Mouse (Mus musculus): ENCODE data around the gene Gpr132.

Gene Gpr132

GRCm38 (mm10) chr12:112868178-112869087, at the start of gene Gpr132:
Gene Gpr132, minus strand, starts transcription at chr12:112868228.
- no peak for DNase-seq (ENCODE audit: low read depth, low spot score)

GRCm38 (mm10) chr12:112917486-112917885, 49.5 kb upstream of the Gpr132 start:
- no peak for DNase-seq (ENCODE audit: low read depth, low spot score)

DNA sequence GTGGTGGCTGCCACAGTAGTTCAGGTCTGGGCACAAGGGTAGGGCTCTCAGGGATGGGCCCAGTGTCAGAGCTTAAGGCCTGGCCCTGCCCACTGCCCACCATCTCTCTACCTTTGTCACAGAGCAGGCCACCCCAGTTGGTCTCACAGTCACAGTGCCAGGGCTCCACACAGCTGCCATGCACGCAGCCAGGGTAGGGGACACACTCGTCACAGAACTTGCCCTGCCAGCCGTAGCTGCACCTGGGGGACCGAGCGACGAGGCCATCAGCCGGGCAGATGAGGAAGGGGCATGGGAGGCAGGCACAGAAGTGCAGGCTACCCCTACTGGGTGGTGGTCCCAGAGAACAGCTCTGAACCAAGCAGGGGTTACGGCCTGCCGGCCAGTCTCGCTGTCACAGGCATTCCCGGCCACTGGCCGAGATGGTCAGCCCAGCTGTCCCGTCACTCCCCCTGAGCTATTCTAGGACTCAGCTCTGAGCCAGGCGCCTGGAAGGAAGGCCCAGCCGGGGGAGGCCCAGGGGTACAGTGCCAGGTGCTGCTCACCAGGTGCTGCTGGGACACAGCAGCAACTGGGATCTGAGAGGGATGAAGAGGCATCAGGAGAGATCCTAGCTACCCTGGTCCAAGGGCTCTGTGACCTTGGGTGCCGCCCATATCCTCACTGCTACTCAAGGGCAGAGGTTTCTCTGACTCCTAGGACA, 48.8 kb upstream of the Gpr132 start:
- DNase-seq (ENCODE audit: low read depth, low spot score), result no peak

- no peak for DNase-seq (ENCODE audit: low read depth, low spot score)
Measured at GRCm38 (mm10) chr12:112915587-112915986, 47.6 kb upstream of the Gpr132 start.

DNA sequence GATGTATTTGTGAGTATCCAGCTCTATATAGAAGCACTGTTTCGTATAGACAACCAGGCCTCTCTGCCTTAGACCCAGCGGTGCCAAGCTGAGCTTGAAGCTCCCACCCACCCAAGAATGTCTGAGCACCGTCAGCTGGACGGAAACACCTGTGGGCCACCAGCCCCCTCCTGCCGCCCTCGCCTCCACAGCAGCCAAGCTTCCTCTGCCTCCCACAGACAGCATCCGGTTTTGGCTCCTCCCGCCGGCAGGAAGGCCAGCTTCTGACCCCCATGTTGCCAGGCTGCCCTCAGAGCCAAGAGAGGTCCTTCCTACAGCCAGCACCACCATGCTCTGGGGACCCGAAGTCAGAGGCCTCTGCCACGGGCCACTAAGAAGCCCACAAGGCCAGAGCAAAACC, 46.5 kb upstream of the Gpr132 start:
- no peak for DNase-seq (ENCODE audit: low read depth, low spot score)

DNA sequence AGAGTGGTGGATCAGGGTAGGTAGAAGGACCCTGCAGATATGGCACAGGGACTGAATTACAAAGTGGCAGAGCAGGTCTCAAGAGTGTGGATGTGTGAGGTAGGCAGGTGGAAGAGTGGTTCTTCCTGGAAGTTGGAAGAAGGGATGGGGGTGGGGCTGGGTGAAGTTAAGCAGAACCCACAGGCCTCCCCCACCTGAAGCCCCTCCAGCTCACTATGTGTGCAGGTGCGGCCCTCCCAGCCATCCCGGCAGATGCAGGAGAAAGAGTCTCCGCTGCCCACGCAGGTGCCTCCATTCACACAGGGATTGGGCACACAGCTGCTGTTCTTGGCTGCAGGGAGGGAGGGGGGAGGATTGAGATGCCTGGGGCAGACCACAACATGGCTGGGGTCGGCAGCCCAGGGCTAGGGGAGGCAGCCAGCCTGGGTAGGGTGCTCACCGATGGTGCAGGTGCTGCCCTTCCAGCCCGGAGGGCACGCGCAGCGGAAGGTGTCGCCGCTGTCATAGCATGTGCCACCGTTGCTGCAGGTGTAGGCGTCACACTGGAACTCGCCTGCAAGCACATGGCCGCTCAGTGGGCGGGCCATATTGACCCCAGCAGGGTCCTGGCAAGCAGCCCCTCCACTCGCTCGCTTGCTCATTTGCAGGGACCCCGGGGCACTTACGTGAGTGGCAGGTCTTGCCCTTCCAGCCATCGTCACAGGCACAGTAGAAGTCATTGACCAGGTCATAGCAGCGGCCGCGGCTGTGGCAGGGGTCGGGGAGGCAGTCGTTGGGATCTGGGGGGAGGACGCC, 45.1 kb upstream of the Gpr132 start:
- no peak for DNase-seq (ENCODE audit: low read depth, low spot score)

DNA sequence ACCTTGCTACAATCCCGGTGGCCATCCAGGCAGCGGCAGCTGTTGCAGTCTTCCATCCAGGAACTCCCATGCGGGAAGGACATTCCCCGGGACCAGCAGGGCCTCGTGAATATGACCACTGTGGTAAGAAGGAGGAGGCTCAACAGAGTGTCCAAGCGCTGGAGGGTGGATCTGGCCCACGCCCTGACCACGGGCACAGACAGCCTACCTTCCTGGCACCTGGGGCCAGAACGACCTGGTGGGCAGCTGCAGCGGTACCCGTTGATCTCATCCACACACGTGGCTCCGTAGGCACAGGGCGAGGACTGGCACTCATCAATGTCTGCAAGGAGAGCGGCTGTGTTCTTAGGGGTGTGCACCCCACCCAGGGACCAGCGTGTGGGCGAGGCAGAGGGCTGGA, 43.7 kb upstream of the Gpr132 start:
- no peak for DNase-seq (ENCODE audit: low read depth, low spot score)

DNA sequence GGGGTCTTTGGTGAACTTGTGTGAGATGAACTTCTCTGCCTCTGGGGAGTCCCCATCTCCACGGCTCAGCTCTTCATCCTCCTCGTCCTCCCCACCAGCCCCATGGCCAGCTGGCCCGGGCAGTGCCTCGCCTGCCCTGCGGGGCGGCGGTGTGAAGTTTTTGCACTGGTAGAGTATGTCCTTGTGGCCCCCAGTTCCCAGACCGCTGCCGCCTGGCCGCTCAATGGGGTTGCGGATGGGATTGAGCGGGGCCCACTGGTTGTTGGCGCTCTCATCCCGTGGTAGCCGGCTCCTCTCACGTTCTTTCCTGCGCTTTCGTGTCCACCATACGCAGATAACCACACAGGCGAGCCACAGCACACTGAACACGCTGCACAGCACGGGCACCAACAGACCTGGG, 41.0 kb upstream of the Gpr132 start:
- no peak for DNase-seq (ENCODE audit: low read depth, low spot score)

DNA sequence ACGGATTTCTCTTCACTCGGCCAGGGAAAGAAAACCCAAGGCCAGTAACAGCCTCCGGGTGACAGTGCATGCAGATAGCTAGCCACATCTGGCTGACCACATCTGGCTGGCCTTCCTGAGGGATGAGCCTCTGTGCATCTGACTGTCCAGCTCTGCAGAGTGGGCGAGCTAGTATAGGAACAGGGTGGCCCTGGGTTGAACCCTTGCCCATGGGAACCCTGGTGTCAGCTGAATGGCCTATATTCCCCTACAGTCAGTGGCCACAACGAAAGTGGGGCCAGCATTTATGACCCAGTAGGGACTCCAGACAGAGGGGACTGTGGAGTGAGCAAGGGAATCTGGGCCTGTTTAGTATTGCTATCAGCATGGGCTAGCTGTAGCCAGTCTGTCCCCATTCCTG, 37.0 kb upstream of the Gpr132 start:
- DNase-seq (ENCODE audit: low read depth, low spot score), result no peak

- DNase-seq (ENCODE audit: low read depth, low spot score), result no peak
Measured at GRCm38 (mm10) chr12:112903941-112904340, 35.9 kb upstream of the Gpr132 start.

GRCm38 (mm10) chr12:112900641-112901040, 32.6 kb upstream of the Gpr132 start:
- DNase-seq (ENCODE audit: low read depth, low spot score), result no peak

DNA sequence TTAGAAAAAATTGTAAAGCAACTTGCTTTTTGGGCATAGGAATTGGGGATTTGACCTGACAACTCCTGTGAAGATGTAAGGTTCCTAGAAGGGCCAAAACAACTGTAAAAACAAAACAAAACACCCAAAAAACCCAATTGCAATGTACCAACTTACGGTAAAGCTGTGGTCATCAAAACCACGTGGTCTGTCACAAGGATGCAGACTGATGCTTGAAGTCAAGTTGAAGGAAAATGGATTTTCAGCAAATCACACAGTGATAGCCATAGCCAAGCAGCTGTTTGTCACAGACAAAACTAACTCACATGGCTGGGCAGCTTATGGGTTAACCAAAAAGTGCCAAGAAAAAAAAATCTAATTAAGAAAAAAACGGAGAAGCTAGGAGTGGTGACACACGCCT, 30.9 kb upstream of the Gpr132 start:
- no peak for DNase-seq (ENCODE audit: low read depth, low spot score)

DNA sequence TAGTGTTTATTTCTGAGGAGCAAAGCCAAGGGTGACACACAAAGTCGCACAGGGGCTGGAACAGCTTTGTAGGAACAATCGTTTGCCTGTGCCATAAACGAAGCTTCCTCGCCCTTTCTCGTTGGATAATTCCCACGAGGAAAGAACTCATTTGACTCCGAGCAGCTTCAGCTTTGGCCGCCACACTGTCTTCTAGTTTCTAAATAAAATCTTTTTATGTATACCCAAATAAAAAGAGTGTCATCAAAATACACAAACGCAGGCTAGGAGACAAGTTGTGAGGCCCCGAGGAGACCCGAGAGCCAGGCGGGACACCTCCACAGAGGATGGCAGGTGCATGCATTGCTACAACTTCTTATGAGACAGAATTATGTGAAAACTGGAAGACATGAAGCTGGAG, 30.3 kb upstream of the Gpr132 start:
- DNase-seq (ENCODE audit: low read depth, low spot score), result no peak

DNA sequence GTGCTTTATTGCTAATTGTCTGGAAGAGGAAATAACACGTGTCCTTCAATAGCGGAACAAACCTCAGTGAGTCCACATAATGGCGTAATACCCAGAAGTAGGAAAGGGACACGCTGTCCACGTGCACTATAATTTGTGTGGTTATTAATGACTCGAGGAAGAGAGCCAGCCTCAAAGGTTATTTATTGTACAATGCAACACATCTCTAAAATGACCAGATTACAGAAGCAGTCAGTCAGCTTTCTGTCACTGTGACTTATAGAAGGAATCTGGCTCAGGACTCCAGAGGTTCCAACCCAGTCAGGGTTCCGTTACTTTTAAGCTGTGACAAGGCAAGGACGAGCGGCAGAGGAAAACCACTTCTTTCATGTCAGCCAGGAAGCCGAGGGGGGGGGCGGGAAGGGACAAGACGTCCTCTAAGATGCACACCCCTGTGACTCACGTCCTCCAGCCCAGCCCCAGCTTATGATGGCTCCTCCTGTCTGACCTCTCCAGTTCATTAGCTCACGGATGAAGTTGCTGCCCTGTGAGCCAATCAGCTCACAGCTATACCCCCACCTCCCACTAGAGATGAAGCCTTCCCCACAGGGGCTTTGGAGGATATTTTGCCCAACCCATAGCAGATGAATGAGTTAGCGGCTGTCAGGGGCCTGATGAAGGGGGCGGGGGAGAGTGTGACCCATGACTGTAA, 29.6 kb upstream of the Gpr132 start:
- DNase-seq (ENCODE audit: low read depth, low spot score), result peak; percentile 35

DNA sequence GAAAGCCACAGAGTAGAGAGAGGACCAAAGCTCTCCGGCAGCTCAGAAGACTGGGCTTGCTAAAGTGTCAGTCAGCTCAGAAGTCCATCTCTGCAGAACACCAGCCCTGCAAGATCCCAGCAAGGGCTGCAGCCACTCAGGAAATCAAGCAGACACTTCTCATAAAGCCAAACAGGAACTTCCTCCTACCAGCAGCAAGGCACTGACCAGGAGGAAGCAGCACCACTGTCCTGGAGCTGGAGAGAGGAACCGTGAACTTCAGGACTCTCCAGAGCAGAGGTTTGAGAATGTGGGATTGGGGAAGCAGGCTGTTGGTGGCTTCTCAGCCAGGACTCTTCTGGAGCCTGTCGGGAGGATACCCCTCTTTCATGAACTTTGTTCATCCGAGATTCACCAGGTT, 26.9 kb upstream of the Gpr132 start:
- DNase-seq (ENCODE audit: low read depth, low spot score), result no peak

GRCm38 (mm10) chr12:112894303-112894884, 26.4 kb upstream of the Gpr132 start:
- no peak for DNase-seq (ENCODE audit: low read depth, low spot score)

GRCm38 (mm10) chr12:112885465-112885864, 17.4 kb upstream of the Gpr132 start:
- DNase-seq (ENCODE audit: low read depth, low spot score), result no peak

GRCm38 (mm10) chr12:112881301-112881815, 13.3 kb upstream of the Gpr132 start:
- no peak for DNase-seq (ENCODE audit: low read depth, low spot score)

- DNase-seq (ENCODE audit: low read depth, low spot score), result no peak
Measured at GRCm38 (mm10) chr12:112880661-112881060, 12.6 kb upstream of the Gpr132 start.

DNA sequence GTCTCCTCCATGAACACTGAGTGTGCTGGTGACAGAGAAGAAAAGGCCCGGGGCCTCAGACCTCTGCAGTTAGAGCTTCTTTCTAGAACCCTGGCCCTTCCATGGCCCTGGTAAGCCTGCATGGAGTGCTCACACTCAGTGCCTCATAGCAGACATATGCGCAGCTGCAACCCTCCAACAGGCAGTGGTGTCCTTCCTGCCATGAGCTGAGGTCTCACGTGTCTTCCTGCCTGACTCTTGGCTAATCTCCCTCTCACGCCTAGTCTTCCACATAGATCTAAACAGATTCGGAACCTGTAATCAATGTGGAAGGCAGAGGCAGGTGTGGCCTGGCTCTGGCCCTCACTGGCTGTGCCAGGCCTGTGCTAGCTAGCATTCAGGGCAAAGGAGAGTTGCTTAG, 11.7 kb upstream of the Gpr132 start:
- DNase-seq (ENCODE audit: low read depth, low spot score), result no peak

- DNase-seq (ENCODE audit: low read depth, low spot score), result peak; percentile 58
Measured at GRCm38 (mm10) chr12:112877607-112878020, 9.6 kb upstream of the Gpr132 start.
